Mouse (Mus musculus) liver, postnatal 0 days (tissue): ENCODE measurements at regions not wholly inside any gene's neighbourhood (a gene's known extent, or its start where the extent isn't known, plus 50 kb on each side); places are given as distances from the start of the nearest gene placed in this dataset.

Experiments
- CTCF ChIP-seq: sonication (generic); IDR thresholded peaks from 2 replicates; pipeline ENCODE4 v1.5.1; 2016; ENCODE audit warnings: antibody characterized with exemption, low read depth
- EP300 ChIP-seq: IDR thresholded peaks from 2 replicates; pipeline ENCODE4 v1.6.1; 2016; ENCODE audit warnings: antibody characterized with exemption, low read depth, mild to moderate bottlenecking

GRCm38 (mm10) chr14:18398953-18399352 lies 67.3 kb upstream of the Ube2e1 start:
- no peak for TF ChIP-seq CTCF
- TF ChIP-seq EP300: no peak
